Mouse (Mus musculus) liver, embryonic 11.5 days (tissue): ENCODE measurements around the gene Anapc16. TPM values are rescaled to one million over a fixed set of nuclear protein-coding genes. Genes with fewer than 3 reads are reported as not detected.

Experiments
- ATAC-seq: fragments of 200-750 bp; cut with Nextera tagmentation; replicated peaks from 2 replicates; pipeline ENCODE4 v1.8.0; 2017; ENCODE audit warnings: moderate number of reproducible peaks, mild to moderate bottlenecking, moderate TSS enrichment, moderate library complexity; ENCODE audit not compliant: low FRiP score
- DNase-seq: peaks from one replicate; pipeline ENCODE4 v3.0.0-alpha.2; 2017; ENCODE audit warnings: low spot score
- H3K27ac ChIP-seq: fragments of 300-500 bp; sonication (generic); 2 replicates; pipeline ENCODE4 v1.5.1; 2014; ENCODE audit warnings: mild to moderate bottlenecking, low read depth, low read length, control low read depth
- H3K27me3 ChIP-seq: fragments of 300-500 bp; sonication (generic); replicated peaks from 2 replicates; pipeline ENCODE4 v1.6.1; 2014; ENCODE audit warnings: low read length, mixed read lengths; ENCODE audit not compliant: control insufficient read depth, insufficient read depth
- H3K36me3 ChIP-seq: fragments of 300-500 bp; sonication (generic); 2 replicates; pipeline ENCODE4 v1.6.1; 2014; ENCODE audit warnings: mild to moderate bottlenecking, low read length, moderate library complexity, mixed read lengths; ENCODE audit not compliant: control insufficient read depth, insufficient read depth
- H3K4me1 ChIP-seq: fragments of 300-500 bp; sonication (generic); replicated peaks from 2 replicates; pipeline ENCODE4 v1.6.1; 2014; ENCODE audit warnings: low read length, mixed read lengths; ENCODE audit not compliant: control insufficient read depth, insufficient read depth
- H3K4me2 ChIP-seq: fragments of 300-500 bp; sonication (generic); 2 replicates; pipeline ENCODE4 v1.6.1; 2014; ENCODE audit warnings: mild to moderate bottlenecking, control low read depth, moderate library complexity
- H3K4me3 ChIP-seq: fragments of 300-500 bp; sonication (generic); 2 replicates; pipeline ENCODE4 v1.5.1; 2014; ENCODE audit warnings: low read depth, low read length, control low read depth
- H3K9ac ChIP-seq: fragments of 300-500 bp; sonication (generic); 2 replicates; pipeline ENCODE4 v1.6.1; 2014; ENCODE audit warnings: low read depth, low read length, control low read depth
- H3K9me3 ChIP-seq: fragments of 300-500 bp; sonication (generic); 2 replicates; pipeline ENCODE4 v1.6.1; 2016; ENCODE audit warnings: low read length, inconsistent platforms, mixed read lengths; ENCODE audit not compliant: control insufficient read depth
- WGBS: fragments of 180-500 bp; shearing (Covaris S2); extraction: QIAGEN DNeasy Blood & Tissue Kit; methylation state at CpG from one replicate; pipeline ENCODE4 v1.1.7; 2014; 5-methylcytosine and 5-hydroxymethylcytosine counted together
- polyA plus RNA-seq: library from polyadenylated mRNA; unstranded; fragments of >200 nt; fragmentation: Nextera tagmentation; extraction: Ambion mirVana; gene quantifications from 2 replicates; pipeline ENCODE4 v1.2.1, GENCODE M21; 2014

Gene Anapc16
- 77.4 and 80.0 TPM in 2 replicates for polyA plus RNA-seq

DNA sequence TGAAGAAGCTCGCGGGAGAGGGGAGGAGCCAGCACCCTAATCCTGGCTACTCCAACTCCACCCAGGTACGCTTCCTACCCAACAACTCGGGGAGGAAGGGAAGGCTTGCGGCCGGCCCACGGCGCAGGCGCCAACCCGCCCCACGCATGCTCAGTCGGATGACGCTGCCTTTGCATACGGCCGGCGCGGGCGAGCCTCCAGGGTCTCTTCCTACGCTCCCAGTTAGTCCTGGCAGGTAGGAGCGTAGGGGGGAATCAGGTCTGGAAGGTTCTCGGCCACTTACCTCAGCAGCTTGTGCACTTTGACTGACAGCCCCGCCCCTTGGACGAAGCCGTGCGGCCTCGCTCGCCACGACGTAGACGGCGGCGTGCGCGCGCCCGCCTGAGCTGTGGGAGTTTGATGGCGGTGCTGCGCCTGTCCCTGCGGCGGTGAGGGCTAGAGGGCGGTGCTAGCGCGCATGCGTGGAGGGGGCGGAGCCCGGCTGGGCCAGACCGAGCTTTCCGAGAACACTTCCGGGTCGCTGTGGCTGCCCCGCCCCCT lies at the start of gene Anapc16, which contains the start of gene Ascc1:
Anapc16 (minus strand) TSS at position 463 of the 540 bp plus-strand sequence.
Ascc1 (plus strand) TSS at position 133 of the 540 bp plus-strand sequence.
- under 1% methylated on average over 51 of the region's 51 CpGs for WGBS
- ATAC-seq: peak; percentile 95
- no peaks in the 10 kb centered on the region for H3K9me3 ChIP-seq
- H3K27me3 ChIP-seq: no peaks in the 10 kb centered on the region
- H3K4me1 ChIP-seq: peaks cover 9% of the 10 kb centered on the region
- peak within 1 kb of the TSS; percentile 82 for H3K9ac ChIP-seq
- peak within 1 kb of the TSS; percentile 63 for H3K4me3 ChIP-seq
- peak within 1 kb of the TSS; percentile 95 for H3K27ac ChIP-seq
- peaks cover 4% of the 10 kb centered on the region; the same call in 1 of the 2 replicates for H3K36me3 ChIP-seq
- peak; percentile 99 for DNase-seq
- peak within 1 kb of the TSS; percentile 90 for H3K4me2 ChIP-seq

DNA sequence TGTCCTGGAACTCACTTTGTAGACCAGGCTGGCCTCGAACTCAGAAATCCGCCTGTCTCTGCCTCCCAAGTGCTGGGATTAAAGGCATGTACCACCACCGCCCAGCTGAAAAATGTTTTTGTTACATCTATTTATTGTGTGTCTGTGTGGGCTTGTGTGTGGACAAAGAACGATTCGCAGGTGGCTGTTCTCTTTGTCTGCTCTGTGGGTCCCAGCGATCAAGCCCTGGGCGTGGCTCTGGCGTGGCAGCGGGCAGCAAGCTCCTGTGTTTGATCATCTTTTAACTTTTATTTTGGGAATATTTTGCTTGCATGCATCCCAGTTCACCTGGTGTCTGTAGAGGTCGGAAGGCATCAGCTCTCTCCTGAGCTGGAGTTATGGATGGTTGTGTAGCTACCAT lies 47.6 kb upstream of the Anapc16 start:
- Histone ChIP-seq H3K27ac (no peak overlapping the region), H3K9ac (no peak overlapping the region), H3K27me3 (no peaks in the 10 kb centered on the region), H3K36me3 (no peaks in the 10 kb centered on the region), H3K4me3 (no peak overlapping the region), H3K4me2 (no peak overlapping the region), H3K9me3 (no peaks in the 10 kb centered on the region), H3K4me1 (no peaks in the 10 kb centered on the region; the same call in 1 of the 2 replicates)
- no peak for DNase-seq
- ATAC-seq: no peak
- 92% methylated on average over 10 of the region's 10 CpGs for WGBS

- Histone ChIP-seq H3K9ac (no peak overlapping the region), H3K36me3 (no peaks in the 10 kb centered on the region), H3K4me2 (no peak overlapping the region), H3K27ac (no peak overlapping the region), H3K9me3 (no peaks in the 10 kb centered on the region), H3K4me3 (no peak overlapping the region), H3K4me1 (no peaks in the 10 kb centered on the region), H3K27me3 (no peaks in the 10 kb centered on the region)
- DNase-seq (no peak), ATAC-seq (no peak)
- WGBS: 70% methylated on average over 5 of the region's 5 CpGs
Observed at GRCm38 (mm10) chr10:60046696-60047095, 43.8 kb upstream of the Anapc16 start.

DNA sequence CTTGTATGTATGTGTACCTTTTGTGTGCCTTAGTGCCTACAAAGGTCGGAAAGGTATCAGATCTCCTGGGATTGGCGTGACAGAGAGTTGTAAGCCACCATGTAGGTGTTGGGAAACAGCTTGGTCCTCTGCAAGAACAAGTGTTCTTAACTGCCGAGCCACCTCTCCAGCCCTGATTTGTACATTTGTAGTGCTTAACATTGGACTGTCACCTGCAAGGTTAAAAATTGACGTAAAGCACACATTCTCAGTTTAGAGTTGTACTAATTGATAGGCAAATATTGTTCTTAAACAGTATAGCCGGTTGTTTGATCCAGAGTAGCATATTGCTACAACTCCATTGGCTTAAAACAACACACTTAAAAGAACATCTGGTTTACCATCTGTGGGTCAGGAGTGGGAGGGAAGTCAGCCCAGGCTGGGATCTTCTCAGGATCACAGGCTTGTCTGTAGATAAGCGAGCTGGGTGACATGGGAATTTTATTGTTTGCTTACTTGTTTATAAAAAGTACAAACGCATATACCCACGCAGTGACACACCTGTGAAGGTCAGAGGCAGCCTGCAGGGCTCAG lies 39.5 kb upstream of the Anapc16 start:
- ATAC-seq: no peak
- Histone ChIP-seq H3K4me2 (no peak overlapping the region), H3K9me3 (no peaks in the 10 kb centered on the region), H3K4me3 (no peak overlapping the region), H3K27me3 (no peaks in the 10 kb centered on the region), H3K4me1 (no peaks in the 10 kb centered on the region), H3K36me3 (no peaks in the 10 kb centered on the region), H3K9ac (no peak overlapping the region), H3K27ac (no peak overlapping the region)
- 77% methylated on average over 8 of the region's 8 CpGs for WGBS
- no peak for DNase-seq

DNA sequence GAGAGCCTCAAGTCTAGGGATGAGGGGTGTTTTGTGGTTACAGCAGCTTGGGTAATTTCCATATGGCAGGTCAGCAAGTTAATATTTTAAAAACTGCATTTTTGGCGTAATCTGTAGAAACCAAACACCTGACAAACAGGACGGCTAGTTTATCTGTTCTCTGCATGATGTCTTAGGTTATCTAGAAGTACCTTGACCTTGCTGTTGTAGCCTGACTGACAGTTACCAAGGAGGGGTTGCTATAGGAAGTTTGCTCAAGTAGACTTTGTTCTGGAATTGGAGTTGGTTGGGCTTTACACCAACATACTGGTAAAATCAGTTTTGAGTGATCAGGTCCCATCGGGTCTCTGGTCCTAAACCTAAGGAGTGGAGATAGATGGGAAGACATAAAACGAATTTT lies 32.8 kb upstream of the Anapc16 start:
- H3K27me3 ChIP-seq: no peaks in the 10 kb centered on the region
- no peak overlapping the region for H3K4me3 ChIP-seq
- H3K27ac ChIP-seq: no peak overlapping the region
- 0 out of 2 replicates have a peak, but pooled peaks cover 2% of the 10 kb centered on the region for H3K4me1 ChIP-seq
- H3K36me3 ChIP-seq: no peaks in the 10 kb centered on the region
- no peak overlapping the region for H3K4me2 ChIP-seq
- 51% methylated on average over 4 of the region's 4 CpGs for WGBS
- H3K9ac ChIP-seq: no peak overlapping the region
- DNase-seq (no peak), ATAC-seq (no peak; the same call in 1 of the 2 replicates)
- no peaks in the 10 kb centered on the region for H3K9me3 ChIP-seq

- DNase-seq: no peak
- H3K27me3 ChIP-seq: no peaks in the 10 kb centered on the region
- 78% methylated on average over 3 of the region's 3 CpGs for WGBS
- no peak overlapping the region for H3K4me2 ChIP-seq
- H3K4me3 ChIP-seq: no peak overlapping the region
- no peak for ATAC-seq
- no peak overlapping the region for H3K27ac ChIP-seq
- H3K36me3 ChIP-seq: no peaks in the 10 kb centered on the region
- H3K9ac ChIP-seq: no peak overlapping the region
- no peaks in the 10 kb centered on the region for H3K9me3 ChIP-seq
- 0 out of 2 replicates have a peak, but pooled peaks cover 2% of the 10 kb centered on the region for H3K4me1 ChIP-seq
Observed at GRCm38 (mm10) chr10:60034621-60035020, 31.7 kb upstream of the Anapc16 start.

- DNase-seq (no peak), ATAC-seq (no peak)
- Histone ChIP-seq H3K27ac (no peak overlapping the region), H3K36me3 (no peaks in the 10 kb centered on the region), H3K4me1 (0 out of 2 replicates have a peak, but pooled peaks cover 2% of the 10 kb centered on the region), H3K27me3 (no peaks in the 10 kb centered on the region), H3K4me3 (no peak overlapping the region), H3K9ac (no peak overlapping the region), H3K9me3 (no peaks in the 10 kb centered on the region), H3K4me2 (no peak overlapping the region)
- 59% methylated on average over 5 of the region's 5 CpGs for WGBS
Observed at GRCm38 (mm10) chr10:60033064-60033463, 30.1 kb upstream of the Anapc16 start.

- Histone ChIP-seq H3K9me3 (no peaks in the 10 kb centered on the region), H3K4me1 (0 out of 2 replicates have a peak, but pooled peaks cover 2% of the 10 kb centered on the region), H3K27ac (no peak overlapping the region), H3K27me3 (no peaks in the 10 kb centered on the region), H3K9ac (no peak overlapping the region), H3K4me2 (no peak overlapping the region), H3K4me3 (no peak overlapping the region), H3K36me3 (no peaks in the 10 kb centered on the region)
- ATAC-seq (no peak), DNase-seq (no peak)
- 73% methylated on average over 2 of the region's 2 CpGs for WGBS
Observed at GRCm38 (mm10) chr10:60032622-60033021, 29.7 kb upstream of the Anapc16 start.

DNA sequence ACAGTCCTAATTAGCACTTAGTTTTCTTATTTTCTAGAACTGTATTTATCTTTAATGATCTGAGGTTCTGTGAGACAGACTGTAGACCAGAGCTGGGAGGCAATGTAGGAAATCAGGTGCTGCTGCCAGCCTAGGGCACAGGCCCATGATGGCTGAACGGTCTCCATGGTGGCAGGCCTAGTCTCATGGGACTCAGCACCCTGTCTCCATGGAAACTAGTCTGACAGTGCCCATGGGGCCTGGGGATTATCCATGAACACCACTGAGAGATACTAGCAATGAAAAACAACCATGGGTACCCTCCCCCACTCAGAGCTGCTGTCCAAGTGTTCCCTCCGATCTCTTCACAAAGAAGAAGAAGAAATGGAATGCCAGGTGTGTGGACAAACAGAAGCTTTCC lies 29.1 kb upstream of the Anapc16 start:
- Histone ChIP-seq H3K4me1 (0 out of 2 replicates have a peak, but pooled peaks cover 2% of the 10 kb centered on the region), H3K36me3 (no peaks in the 10 kb centered on the region), H3K4me2 (no peak overlapping the region), H3K9ac (no peak overlapping the region), H3K27me3 (no peaks in the 10 kb centered on the region), H3K27ac (no peak overlapping the region), H3K4me3 (no peak overlapping the region), H3K9me3 (no peaks in the 10 kb centered on the region)
- DNase-seq (no peak), ATAC-seq (no peak)
- 79% methylated on average over 2 of the region's 2 CpGs for WGBS
